Comparison of ENCODE assay signal across 25 mouse cellular contexts in genomic region chr6:111195333-111195732, GRCm38 (mm10).
DNase-seq lines count a peak whose midpoint lies in the region; ATAC-seq and TF ChIP-seq lines count a peak whose summit lies in the region.
"Had no signal": no experiment of that assay in that cellular context is flagged by ENCODE, and none has a peak within 500 bp of the region (broad histone marks: within the 10 kb centered on the region; RNA-seq: fewer than 3 reads in every experiment).

No protein-coding gene starts in this region.

- H3K4me2 ChIP-seq in forebrain, postnatal 0 days (ENCODE audit: low read depth) = no peak overlapping the region
- H3K4me2 ChIP-seq in forebrain, embryonic 15.5 days (replicated peaks) = no peak overlapping the region
- H3K4me2 ChIP-seq: embryonic facial prominence, embryonic 12.5 days; embryonic facial prominence, embryonic 15.5 days; heart, embryonic 12.5 days; heart, embryonic 15.5 days; hindbrain, embryonic 13.5 days had no signal

- H3K4me3 ChIP-seq in forebrain, postnatal 0 days (ENCODE audit: low read depth, low read length) = no peak overlapping the region
- H3K4me3 ChIP-seq in forebrain, embryonic 15.5 days = no peak overlapping the region
- H3K4me3 ChIP-seq in left cerebral cortex, adult 2 months = no peak overlapping the region
- H3K4me3 ChIP-seq: embryonic facial prominence, embryonic 12.5 days; embryonic facial prominence, embryonic 15.5 days; heart, embryonic 12.5 days; heart, embryonic 15.5 days; hindbrain, embryonic 10.5 days; hindbrain, embryonic 13.5 days had no signal

- H3K4me1 ChIP-seq in forebrain, postnatal 0 days (ENCODE audit: insufficient read depth) = no peaks in the 10 kb centered on the region
- H3K4me1 ChIP-seq in forebrain, embryonic 15.5 days = no peaks in the 10 kb centered on the region
- H3K4me1 ChIP-seq: embryonic facial prominence, embryonic 12.5 days; embryonic facial prominence, embryonic 15.5 days; heart, embryonic 12.5 days; heart, embryonic 15.5 days; hindbrain, embryonic 10.5 days; hindbrain, embryonic 13.5 days had no signal

- no peak for ATAC-seq in forebrain, postnatal 0 days
- ATAC-seq in forebrain, embryonic 15.5 days (replicated peaks) = no peak
- ATAC-seq: activated CD4-positive, CD25-positive, alpha-beta regulatory T cell, adult 4 months; forebrain, embryonic 14.5 days; hindbrain, embryonic 16.5 days had no signal

- WGBS in forebrain, postnatal 0 days = 73% methylated on average over 3 of the region's 3 CpGs
- WGBS in forebrain, embryonic 15.5 days = 88% methylated on average over 3 of the region's 3 CpGs

- H3K27ac ChIP-seq in forebrain, postnatal 0 days (ENCODE audit: low read depth, low read length) = no peak overlapping the region
- no peak overlapping the region for H3K27ac ChIP-seq in forebrain, embryonic 15.5 days (replicated peaks)
- peak overlapping the region; percentile 58; the same call in 1 of the 2 replicates for H3K27ac ChIP-seq in left cerebral cortex, adult 2 months
- H3K27ac ChIP-seq: embryonic facial prominence, embryonic 12.5 days; embryonic facial prominence, embryonic 15.5 days; heart, embryonic 15.5 days; hindbrain, embryonic 10.5 days; hindbrain, embryonic 13.5 days had no signal

- H3K9ac ChIP-seq in forebrain, postnatal 0 days = no peak overlapping the region
- H3K9ac ChIP-seq in forebrain, embryonic 15.5 days (replicated peaks) = no peak overlapping the region
- H3K9ac ChIP-seq: embryonic facial prominence, embryonic 12.5 days; embryonic facial prominence, embryonic 15.5 days; heart, embryonic 12.5 days; heart, embryonic 15.5 days; hindbrain, embryonic 13.5 days had no signal

- TF ChIP-seq CTCF in forebrain, postnatal 0 days (IDR thresholded peaks at IDR 0.05; ENCODE audit: low read depth) = no peak
- TF ChIP-seq CTCF in left cerebral cortex, adult 2 months (IDR thresholded peaks at IDR 0.05) = no peak

- H3K9me3 ChIP-seq in forebrain, postnatal 0 days (ENCODE audit: low read length) = no peaks in the 10 kb centered on the region
- no peaks in the 10 kb centered on the region for H3K9me3 ChIP-seq in forebrain, embryonic 15.5 days
- H3K9me3 ChIP-seq: embryonic facial prominence, embryonic 12.5 days; embryonic facial prominence, embryonic 15.5 days; heart, embryonic 12.5 days; heart, embryonic 15.5 days; hindbrain, embryonic 10.5 days; hindbrain, embryonic 13.5 days had no signal

- intact Hi-C loops in left cerebral cortex, adult 2 months (cut with DNase I) = no loop called here

- peak; percentile 7 for DNase-seq in forebrain, postnatal 0 days
- no peak for DNase-seq in left cerebral cortex, adult 2 months (ENCODE audit: extremely low spot score in 1 of 2, low spot score in 2 of 2)
- no peak for DNase-seq in left cerebral cortex, adult 18-20 months (ENCODE audit: low spot score in 2 of 2)
- peak; percentile 17 for DNase-seq in right cerebral cortex, adult 18-20 months
- DNase-seq in right cerebral cortex, postnatal 4 days = no peak
- DNase-seq: adrenal gland, postnatal 10 days; adrenal gland, postnatal 36 days; cerebellum, adult 11 months; cerebellum, adult 2 months; cerebellum, adult 9-11 months; cerebellum, postnatal 25 days; gastrocnemius, postnatal 25 days; heart, adult 18-20 months; heart, postnatal 10 days; heart, postnatal 36 days had no signal

- H3K36me3 ChIP-seq in forebrain, postnatal 0 days (ENCODE audit: insufficient read depth) = no peaks in the 10 kb centered on the region
- no peaks in the 10 kb centered on the region for H3K36me3 ChIP-seq in forebrain, embryonic 15.5 days
- H3K36me3 ChIP-seq: embryonic facial prominence, embryonic 12.5 days; embryonic facial prominence, embryonic 15.5 days; heart, embryonic 12.5 days; heart, embryonic 15.5 days; hindbrain, embryonic 10.5 days; hindbrain, embryonic 13.5 days had no signal

- no peaks in the 10 kb centered on the region for H3K27me3 ChIP-seq in forebrain, postnatal 0 days (ENCODE audit: insufficient read depth, low read length)
- no peaks in the 10 kb centered on the region for H3K27me3 ChIP-seq in forebrain, embryonic 15.5 days
- H3K27me3 ChIP-seq: embryonic facial prominence, embryonic 12.5 days; embryonic facial prominence, embryonic 15.5 days; heart, embryonic 12.5 days; heart, embryonic 15.5 days; hindbrain, embryonic 13.5 days had no signal

Comparison
In these comparisons a context has a peak if more than half of its experiments do, and no peak if none do; other contexts are left out.
1. DNase-seq: peak in forebrain, postnatal 0 days (single experiment) and right cerebral cortex, adult 18-20 months (single experiment); none in left cerebral cortex, adult 2 months (0 of 2), left cerebral cortex, adult 18-20 months (0 of 2) and right cerebral cortex, postnatal 4 days (single experiment).